Mouse (Mus musculus) thymus, adult 2 months (tissue): ENCODE measurements around the gene Hoxb8.

Source experiments
- CTCF ChIP-seq: fragments of 200-500 bp; IDR thresholded peaks from 2 replicates; pipeline ENCODE4 v1.5.1; 2012; ENCODE audit warnings: mild to moderate bottlenecking, control low read depth, low read length, moderate library complexity, borderline replicate concordance; ENCODE audit not compliant: control insufficient read depth, poor library complexity, insufficient read depth; ENCODE audit errors: extremely low read depth
- POLR2A ChIP-seq: fragments of 200-500 bp; IDR thresholded peaks from 2 replicates; pipeline ENCODE4 v1.6.1; 2012; ENCODE audit warnings: mild to moderate bottlenecking, low read length, control low read depth, moderate library complexity; ENCODE audit not compliant: control insufficient read depth, poor library complexity, insufficient read depth; ENCODE audit errors: extremely low read depth

DNA sequence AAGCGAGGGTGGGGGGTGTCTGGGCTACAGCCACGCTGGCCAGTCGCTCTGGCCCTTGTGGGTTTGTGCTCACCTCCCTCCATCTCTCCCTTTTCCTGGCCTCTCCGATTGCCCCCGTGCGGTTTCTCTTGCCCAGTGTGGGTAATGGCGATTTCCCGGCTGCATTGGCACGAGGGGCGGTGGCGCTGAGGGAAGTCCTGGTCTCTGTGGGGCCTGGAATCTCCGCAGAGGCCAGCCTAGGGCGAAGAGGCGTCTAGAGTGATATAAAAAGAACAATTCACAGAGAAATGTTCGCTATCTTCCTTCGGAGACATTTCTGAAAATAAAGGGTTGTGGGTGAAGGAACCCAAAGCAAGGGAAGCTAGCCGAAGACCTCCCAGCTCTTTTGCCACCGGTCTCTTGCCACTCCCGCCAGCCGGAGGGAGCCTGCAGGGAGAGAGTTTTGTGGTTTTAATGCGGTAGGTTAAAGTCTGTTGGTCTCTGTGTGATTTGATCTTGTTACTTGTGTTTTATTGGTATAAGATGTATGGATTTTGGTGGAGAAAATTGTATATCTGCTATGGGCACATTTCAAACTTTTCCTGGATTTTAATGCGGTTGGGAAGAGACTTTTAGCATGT lies 11.7 kb downstream of the Hoxb8 start:
- no peak for TF ChIP-seq POLR2A
- TF ChIP-seq CTCF = no peak
